Mouse (Mus musculus): ENCODE measurements around the gene Nuak1.
"Not testable (repeated sequence)": the region's sequence is repeated elsewhere in the genome, so short reads cannot be mapped to it uniquely, and the experiment has no call there.

Gene Nuak1

DNA sequence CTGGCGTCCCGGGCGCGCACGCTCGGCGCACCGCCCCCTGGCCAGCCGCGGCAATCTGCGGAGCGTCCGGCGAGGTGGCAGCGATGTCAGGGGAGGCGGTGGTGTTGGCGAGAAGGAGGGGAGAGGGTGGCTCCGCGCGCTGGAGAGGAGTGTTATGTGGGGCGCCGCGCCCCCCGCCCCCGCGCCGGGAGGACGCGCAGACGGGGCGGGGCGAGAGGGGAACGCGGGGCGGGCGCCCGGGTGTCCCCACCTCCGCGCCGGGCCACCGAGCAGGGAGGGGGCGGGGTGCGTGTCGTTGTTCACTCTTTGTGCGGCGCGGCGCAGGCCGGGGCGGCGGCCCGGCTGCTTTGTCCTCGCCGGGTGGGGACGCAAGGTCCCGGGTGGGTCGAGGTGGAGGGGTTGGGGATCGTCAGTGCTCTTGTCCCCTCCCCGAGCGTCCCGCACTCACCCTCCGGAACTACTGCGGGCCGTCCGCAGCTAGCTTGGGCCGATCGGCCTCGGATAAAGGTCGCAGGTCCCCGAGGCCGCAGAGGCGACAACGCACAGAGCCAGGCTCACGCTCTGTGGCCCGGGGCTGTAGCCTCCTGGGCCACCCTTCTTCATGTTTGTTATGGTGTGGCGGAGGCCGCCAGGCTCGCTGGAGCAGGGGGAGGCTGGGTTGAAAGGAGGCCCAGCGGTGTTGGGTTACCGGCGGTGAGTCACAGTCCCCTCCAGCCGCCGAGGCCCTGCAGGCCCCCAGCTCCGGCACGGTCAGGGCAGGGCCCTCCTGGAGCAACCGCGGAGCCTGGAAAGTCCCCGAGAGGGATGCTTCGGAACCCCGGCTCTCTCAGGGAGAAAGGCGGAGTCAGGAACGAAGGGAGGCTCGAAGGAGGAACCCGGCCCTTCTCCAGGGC lies at the start of gene Nuak1:
Nuak1 (minus strand) TSS at position 57 of the 893 bp plus-strand sequence.
- DNase-seq (ENCODE audit: low spot score), result peak; percentile 80

DNA sequence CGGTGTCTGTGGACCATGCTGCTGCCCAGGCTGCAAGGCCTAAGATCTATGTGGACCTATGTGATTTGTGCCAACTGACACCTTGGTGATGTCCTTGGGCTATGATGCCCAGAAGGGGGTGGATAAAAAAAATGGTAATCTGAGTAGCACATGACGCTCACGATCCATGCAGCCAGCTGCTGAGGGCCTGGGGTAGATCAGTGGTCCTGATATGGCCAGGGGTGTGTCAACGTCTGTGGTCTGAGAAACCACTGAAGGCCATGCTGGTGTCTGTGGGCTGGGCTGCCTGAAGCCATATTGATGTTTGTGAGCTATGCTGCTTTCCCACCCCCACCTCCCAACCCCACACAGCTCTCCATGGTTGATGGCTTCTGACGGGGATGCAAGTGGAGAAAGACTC lies 49.7 kb upstream of the Nuak1 start:
- DNase-seq (ENCODE audit: low spot score), result no peak

DNA sequence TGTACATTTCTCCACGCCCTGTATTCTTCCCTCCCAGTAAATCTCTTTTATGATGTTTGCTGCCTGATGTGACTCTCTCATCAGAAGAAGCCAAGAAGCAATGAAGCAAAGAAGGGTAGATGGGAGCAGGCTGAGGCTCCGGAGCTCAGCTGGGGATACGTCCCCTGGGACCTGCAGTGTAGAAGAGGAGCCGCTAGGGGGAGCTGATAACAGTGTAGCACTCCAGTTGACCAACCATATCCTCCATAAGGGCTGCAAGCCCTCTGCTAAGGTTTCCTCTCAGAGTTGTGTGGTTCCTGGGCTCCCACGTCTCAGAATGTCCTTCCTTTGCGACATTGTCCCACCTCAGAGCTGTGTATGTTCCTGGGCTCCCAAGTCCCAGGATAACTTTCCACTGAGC lies 47.9 kb upstream of the Nuak1 start:
- DNase-seq (ENCODE audit: low spot score), result peak; percentile 47

DNA sequence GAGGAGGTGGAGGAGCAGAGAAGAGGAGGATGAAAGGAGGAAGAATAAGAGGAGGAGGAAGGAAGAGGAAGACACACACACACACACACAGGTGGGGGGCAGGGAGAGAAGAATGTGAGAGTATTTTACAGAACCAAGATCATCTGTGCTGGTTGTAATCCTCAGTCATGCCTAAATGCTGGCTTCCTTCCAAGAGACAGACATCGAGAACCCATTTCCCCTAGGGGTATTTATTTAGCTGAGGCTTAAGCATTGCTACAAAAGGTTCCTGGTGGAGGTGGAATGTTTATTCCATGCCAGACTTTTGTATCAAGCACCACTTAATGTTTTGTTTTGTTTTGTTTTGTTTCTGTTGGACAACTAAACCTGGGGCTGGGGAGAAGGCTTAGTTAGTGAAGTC lies 44.3 kb upstream of the Nuak1 start:
- no peak for DNase-seq (ENCODE audit: low spot score)

DNA sequence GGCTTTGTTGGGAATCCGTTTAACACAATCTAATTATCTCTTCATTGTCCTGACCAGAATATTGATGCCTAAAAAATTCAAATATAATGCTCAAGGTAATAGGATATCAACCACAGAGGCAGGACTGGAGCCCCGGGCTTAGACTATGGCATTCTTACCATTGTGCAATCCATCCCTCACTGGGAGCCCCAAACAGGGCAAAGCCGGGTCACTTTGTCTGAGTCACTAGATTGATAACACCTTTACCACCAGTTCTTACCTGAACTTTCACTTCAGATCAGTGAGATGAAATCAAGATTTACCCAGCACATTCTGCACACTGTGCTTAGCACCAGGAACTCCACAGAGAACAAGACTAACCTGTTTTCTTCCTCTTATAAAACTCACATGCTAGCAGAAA lies 43.2 kb upstream of the Nuak1 start:
- no peak for DNase-seq (ENCODE audit: low spot score)

DNA sequence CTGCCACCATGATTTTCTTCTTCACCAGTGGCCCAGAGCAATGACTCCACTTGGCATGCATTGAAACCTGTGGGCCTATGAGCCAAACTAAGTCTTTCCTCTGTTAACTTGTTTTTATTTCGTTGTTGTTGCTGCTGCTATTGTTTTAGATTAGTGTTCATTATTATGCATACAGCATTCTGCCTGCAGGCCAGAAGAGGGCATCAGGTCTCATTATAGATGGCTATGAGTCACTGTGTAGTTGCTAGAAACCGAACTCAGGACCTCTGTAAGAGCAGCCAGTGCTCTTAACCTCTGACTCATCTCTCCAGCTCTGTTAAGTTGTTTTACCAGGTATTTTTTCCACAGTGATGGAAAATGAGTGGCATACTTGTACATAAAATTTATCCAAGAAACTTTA lies 42.7 kb upstream of the Nuak1 start:
- no peak for DNase-seq (ENCODE audit: low spot score)

DNA sequence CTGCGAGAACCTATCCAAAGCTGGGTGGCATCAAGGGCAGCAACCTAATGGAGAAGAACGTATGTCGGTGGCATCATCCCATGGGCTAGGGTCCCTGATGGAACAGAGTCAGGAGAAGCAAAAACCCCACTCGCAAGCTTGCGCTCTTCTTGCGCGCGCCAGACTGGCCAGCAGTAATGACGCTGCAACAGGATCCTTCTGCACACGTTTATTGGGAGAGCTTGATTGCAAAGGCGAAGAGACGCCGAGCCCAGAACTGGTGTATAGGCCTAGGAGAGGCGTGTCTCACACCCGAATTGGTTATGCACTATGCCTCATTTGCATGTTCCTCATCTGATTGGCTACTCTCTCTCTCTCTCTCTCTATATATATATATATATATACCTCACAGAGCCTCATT lies 42.0 kb upstream of the Nuak1 start:
- not testable (repeated sequence) for DNase-seq (ENCODE audit: low spot score)

DNA sequence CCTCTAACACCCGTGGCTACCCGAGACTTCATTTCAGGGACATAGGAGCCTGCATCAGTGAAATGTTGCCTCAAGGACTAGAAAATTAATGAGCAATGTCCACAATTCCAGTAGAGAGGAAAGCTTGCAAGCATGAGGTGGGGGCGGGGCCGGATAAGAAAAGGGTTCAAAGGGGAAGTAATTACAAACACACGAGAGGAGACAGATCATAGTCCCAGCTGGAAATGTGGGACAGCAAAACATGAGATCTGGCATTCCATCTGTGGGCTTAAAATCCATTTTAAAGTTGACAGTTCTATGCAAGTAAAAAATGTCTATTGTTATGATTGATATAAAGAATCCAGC lies 40.9 kb upstream of the Nuak1 start:
- no peak for DNase-seq (ENCODE audit: low spot score)

DNA sequence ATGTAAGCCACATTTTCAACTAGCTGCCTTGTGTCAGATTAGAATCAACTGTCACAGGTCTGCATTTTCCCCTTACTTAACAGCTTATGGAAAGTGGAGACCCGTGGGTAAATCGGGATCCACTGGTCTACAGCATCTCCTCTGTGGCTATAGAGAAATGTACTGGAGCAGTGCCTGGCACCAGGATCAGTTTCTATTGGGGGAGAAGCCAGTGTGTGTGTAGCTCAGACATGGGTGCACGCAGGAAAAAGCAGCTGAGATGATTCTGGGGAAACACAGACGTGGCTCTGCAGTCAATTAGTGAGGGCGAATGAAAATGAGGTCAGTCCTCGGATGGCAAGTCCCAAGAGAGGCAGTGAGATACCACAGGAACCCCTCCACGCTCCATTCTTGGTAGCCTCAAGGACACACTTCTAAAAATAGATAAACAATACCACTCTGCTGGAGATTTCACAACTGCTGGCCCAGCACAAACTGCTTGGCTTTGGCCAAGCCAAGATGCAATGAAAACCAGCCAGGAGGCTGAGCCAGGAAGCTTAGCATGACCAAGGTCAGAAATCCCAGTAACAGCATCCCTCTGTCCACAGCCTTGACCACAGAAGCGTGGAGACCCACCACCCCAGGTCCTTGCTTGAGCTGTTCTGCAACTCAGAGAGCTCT lies 40.4 kb upstream of the Nuak1 start:
- peak; percentile 16 for DNase-seq (ENCODE audit: low spot score)

DNA sequence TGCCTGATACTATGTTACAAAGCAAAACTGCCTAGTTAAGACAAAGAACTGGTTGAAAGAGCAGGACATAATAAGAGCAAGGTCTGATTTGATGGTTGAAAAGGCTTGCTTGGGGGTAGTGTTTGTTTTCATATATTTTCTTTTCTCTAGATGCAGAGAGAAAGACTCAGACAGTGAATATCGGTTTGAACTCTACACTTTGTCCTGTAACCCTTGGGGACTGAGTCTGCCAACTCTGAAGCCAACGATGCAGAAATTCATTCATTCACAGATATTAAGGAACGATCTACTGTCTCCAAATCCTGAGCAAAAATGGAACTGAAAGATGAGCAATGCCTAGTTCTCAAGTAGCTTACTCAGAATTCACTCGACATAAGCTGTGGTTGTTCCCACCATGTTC lies 39.7 kb upstream of the Nuak1 start:
- no peak for DNase-seq (ENCODE audit: low spot score)

DNA sequence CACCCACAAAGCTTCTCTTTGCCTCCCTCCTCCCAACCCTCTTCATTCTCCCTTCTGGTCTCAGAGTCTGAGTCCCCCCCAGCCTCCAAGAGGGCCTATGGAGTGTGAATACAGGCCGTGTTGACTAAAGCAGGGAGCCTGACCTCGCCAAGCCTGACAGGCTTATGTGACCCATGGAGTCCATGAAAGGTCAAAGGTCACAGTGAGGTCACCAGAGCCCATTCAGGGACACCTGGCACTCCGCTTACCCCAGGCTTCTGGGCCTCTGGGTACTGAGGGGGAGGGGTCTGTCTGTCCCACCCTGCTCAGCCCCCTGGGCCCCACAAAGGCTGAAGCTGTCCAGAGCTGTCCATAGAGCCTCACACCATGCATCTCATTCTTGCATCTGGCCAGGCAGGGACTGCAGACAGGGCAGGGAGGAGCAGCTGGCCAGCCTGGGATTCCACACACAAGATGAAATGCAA lies 37.2 kb upstream of the Nuak1 start:
- no peak for DNase-seq (ENCODE audit: low spot score)

DNA sequence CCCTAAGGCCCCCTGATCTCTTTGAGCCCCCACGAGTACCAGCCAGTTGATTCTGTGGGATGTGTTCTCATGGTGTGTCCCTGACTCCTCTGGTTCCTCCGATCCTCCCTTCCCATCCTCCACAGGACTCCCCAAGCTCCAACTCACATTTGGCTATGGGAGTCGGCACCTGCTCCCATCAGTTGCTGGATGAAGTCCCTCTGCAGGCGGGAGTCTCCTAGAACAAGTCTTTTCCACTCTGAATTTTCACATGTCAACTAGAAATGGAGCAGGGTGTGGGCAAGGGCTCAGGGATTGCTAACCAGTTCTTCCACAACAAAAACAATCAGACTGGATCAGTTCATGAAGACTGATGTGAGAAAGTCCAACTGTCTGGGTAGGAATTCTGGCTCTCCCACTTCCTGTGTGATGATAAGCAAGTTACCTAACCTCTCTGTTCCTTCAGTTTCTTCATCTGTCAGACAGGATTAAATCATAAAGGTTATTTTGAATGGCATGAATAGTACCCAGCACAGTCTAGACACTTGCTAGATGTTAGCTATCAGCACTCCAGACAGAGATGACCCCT lies 36.7 kb upstream of the Nuak1 start:
- no peak for DNase-seq (ENCODE audit: low spot score)

DNA sequence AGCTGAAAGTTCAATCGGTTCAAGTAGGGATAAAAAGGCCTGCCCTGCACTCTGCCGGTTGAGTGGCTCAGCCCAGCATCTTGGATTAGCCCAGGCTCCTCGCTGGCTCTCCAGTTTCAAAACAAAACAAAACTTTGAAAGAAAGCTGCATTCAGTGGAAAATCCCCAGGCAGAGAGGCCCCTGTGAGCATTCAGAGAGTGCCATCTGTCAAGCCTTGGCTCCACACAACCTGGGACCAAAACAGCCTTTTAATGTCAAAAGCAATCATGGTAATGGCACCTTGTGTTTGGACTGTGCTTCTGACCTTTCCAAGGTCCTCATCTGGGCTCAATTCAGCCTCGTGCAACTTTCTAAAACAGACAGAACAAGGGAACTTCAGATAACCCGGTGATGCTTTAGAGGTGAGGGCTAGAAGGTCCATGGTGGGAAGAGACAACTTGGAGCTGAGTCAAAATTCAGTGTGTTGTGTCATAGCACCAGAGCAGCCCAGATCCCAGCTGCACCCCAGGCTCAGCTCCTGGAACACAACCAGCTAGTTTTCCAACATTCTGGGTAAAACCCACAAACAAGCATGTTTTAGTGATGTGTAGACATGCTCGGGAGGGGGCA lies 27.3 kb upstream of the Nuak1 start:
- no peak for DNase-seq (ENCODE audit: low spot score)

DNA sequence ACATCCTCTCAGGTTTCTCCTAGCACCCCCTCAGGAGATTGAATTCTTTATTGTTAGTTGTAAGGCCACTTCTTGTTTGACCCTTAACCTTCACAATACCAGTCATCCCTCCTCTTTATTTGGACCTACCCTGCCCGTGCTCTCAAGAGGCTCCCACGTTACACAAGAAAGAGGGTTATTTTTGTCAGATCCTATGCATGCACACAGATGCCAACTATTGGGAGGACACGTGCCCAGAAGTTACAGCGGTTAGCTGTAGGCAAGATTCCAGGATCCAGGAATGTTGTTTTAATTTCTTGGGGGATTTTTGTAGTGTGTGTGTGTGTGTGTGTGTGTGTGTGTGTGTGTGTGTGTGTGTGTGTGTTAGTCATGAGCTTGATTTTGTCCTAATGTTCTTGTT lies 25.1 kb upstream of the Nuak1 start:
- DNase-seq (ENCODE audit: low spot score), result no peak

DNA sequence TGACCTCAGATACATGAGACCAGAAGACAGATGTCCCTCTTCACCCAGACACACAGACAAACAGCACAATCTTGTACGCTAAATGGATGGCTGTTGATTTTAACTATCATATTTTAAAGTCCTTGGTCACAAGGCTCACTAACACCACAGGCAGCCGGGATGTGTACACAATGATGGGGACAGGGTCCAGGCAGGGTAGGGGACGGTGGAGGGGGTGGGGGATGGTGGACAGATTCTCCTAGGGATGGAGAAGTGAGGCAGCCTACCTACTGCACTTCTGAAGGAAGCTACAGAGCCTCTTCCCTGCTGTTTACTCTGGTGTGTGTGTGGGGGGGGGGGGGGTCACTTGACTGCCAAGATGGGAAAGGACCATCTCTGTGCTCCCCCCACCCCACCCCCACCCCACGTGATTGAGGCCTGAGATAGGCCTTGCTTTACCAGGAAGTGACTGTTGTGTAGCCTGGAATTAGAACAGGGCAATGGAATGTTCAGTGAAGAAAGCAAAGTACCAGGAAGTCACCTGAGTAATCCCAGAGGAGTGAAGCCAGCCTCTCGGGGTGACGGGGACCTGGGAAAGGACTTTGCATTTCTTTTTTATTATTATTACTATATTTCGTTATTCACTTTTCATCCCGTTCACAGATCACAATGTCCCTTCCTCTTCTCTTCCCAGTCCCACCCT lies 20.2 kb upstream of the Nuak1 start:
- no peak for DNase-seq (ENCODE audit: low spot score)

DNA sequence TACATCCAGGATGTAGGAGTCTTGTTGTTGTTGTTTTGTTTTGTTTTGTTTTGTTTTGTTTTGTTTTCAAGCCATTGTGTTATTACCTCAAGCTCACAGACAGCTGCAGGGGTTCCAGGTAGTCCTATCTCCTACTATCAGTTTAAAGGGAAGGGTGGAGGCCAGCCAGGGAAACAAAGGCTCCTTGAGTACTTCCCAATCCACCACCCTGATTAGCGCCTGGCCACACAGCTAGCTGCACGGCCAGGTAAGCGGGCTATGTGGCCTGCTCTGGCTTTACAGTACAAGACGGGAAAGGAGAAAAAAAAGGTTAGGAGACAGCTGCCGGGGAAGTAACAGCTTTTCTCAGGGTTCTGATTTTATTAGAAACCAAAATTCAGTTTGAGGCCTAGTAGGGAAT lies 17.7 kb upstream of the Nuak1 start:
- DNase-seq (ENCODE audit: low spot score), result no peak

DNA sequence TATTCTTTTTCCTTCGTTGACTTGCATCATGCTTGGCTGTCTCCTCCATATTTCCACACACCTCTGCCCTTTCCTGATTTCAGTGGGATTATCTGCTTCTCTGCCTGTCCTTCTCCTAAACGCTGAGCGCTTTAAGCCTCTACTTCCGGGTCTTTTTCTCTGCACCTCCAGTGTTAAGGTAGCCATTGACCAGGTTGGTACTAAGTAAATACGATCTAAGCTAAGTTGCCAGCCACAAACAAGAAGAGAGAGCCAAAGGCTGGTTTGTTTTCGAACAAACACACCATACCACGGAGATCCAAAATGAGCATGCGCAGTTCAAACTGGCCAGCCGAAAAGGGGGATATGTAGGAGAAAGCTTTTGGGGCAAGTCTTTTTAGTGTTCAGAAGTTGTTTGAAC lies 17.1 kb upstream of the Nuak1 start:
- DNase-seq (ENCODE audit: low spot score), result no peak

DNA sequence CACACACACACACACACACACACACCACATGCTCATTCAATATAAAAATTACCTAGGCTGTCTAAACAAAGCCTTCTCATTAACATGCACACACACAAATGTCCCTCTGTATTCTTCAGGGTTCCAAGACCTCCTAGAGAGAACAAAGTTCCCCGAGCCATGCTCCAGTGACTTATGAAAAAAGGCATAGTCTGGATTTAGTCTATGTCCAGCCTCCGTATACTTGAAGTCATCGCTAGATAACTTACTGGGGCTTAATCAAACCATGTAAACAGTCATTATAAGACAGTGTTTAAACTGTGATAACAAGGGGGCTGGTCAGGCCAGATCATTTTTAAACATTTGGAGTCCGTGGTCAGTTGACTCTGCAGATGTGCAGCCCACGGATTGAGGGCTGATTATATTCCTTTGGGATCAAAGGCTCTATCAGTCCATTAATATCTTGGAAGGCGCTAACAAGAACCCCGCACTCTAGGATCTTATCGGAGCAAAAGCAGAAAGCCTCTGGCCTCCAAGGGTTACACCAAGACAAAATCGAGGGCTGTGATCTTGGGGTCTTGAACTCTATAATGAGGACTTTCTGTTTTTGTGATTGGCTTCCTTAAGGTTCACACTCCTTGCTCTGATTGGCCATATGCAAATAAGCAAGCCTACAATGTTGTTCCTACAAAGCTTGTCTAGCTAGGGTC lies 16.4 kb upstream of the Nuak1 start:
- no peak for DNase-seq (ENCODE audit: low spot score)

DNA sequence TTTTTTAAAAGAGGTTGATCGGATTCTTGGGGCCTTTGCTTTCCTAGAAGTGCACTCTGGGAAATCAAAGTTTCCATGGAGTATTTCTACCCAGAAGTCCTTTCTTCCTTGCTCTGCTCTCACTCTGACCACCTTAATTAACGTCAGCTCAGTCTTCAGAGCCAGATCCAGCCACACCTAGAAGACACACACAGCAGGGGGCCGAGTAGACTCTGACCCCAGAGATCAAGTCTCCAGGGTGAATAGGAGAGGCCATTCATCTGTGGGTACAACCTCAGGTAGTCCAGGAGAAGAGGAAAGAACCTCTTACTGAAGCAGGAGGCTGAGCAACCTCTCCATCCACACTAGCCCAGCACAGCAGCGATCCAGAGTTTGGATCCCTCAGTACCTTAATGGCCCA lies 11.5 kb upstream of the Nuak1 start:
- no peak for DNase-seq (ENCODE audit: low spot score)

DNA sequence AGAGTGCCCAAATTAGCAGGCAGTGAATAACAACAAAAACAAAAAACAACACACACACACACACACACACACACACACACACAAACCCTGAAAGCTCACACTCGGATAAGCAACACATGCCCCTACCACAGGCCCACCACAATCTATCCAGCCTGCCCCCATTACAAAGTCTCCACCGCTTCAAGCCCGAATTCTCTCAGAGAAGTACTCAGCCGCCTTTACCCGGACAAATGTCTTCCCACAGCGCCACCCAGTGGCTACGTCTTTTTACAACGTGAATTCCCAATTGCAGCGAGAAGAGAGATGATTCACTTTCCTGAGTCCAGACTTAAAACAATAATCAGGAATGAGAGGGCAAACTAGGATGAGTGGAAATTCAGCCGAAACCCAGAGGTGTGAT lies 10.3 kb upstream of the Nuak1 start:
- DNase-seq (ENCODE audit: low spot score), result peak; percentile 82

DNA sequence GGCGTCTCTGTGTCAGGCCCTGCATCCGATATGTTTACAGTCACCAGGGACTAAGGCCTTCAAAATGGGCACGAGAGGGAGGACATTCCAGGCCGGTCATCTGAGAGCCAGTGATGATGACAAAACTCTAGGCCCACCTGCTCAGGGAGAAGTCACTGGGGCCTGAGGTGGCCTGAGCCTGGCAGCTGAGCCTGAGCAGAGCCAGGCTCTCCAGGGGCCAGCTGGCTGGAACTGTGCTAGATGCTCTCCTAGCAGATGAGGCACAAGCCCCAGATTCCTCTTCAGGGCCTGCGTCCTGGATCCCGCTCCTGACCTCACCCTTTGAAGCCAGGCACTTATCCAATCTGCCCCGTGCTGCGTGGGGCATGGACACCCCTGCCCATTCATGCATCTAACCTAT lies 9.3 kb upstream of the Nuak1 start:
- DNase-seq (ENCODE audit: low spot score), result no peak

DNA sequence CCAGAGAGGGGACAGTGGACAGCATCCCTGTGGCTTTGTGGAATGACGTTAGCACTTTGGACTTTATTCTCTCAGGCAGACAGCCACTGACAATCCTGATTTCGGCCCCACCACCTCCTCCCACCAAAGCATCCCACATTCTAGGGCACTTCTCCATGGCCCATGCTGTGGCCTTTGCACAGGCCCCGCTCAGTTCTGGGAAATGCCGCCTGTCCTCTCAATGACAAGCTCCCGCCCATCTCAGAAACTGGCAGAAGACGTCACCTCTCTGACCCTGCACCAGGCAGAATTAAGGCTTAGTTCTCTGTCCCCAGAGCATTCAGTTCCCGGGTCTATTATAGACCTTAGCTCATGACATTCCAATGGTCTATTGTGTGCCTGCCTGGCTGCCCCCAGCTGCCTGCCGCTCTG lies 7.0 kb upstream of the Nuak1 start:
- DNase-seq (ENCODE audit: low spot score), result no peak

Measured in ovary, postnatal 14 days (tissue).